Mouse (Mus musculus) ovary, adult 2 months (tissue): ENCODE results near the gene Gm3435. TPM values are rescaled to one million over a fixed set of nuclear protein-coding genes. Genes with fewer than 3 reads are reported as not detected.

ENCODE experiments used
- polyA plus RNA-seq: library from polyadenylated mRNA; depleted of rRNA; stranded (reverse); fragments of >200 nt; gene quantifications from 2 replicates; pipeline ENCODE4 v1.2.3, GENCODE M21; 2012; rRNA removed

Gm3435 gene
- polyA plus RNA-seq = 0.50 and 0.59 TPM in 2 replicates

DNA sequence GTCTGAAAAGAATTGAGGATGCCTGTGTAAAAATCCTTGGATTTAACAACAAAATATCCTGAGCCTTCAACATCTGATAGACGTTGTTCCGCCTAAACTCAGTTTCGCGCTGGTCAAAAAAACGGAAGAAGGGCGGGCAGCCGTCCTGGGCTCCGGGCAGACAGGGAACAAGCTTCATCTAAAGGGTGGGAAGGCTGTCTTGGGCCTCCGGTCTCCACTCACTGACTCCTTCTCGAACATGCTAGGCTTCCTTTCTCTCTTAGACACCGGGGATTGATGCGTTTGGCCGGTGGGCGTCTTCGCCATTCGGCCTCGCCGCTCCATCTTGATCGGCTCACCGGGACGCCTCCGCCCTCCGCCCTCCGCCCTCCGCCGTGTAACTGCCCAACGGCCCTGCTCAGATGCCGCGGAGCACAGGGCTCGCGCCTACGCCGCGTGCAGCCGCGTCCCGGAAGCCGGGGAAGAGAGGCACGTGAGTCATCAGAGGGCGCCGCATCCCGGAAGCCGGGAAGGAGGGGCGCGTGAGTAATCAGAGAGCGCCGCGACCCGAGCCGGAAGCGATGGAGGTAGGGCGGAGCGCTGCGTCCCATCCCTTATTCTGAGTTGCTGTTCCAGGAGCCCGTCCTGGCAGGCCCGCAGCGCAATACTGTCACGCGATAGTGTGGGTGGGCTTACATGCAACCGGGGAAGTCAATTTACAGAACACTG lies at the start of gene Gm3435:
Gm3435 (plus strand) TSS at position 471 of the 708 bp plus-strand sequence.

DNA sequence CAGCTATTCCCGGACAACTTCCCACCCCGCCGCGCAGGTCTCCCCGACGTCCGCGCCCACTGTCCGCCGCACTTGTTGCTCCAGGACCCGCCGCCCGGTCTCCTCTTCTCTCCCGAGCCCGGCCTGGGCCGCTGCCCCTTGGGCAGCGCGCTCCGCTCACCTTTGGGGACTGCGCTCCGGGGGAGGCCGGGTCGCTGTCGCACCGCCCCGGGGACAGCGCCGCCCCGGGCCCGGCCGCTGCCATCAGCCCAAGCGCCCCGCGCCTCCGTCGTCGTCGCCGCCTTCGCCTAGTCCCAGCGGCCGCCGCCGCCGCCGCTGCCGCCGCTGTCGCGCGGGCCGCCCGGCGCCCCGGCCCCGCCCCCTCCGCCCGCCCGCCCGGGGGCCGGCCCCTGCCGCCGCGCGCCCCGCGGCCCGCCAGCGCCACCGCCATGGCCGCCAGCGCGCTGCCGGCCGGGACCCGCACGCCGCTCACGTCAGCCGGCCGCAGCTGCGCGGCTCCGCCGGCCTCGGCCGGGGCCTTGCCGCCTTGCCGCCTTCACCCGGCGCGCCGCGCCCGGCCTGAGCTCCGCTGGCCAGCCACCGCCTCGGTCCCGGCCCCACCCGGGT lies 48.9 kb upstream of the Gm3435 start, which contains the start of gene Phf10:
Phf10 (minus strand) TSS at position 323 of the 606 bp plus-strand sequence.

DNA sequence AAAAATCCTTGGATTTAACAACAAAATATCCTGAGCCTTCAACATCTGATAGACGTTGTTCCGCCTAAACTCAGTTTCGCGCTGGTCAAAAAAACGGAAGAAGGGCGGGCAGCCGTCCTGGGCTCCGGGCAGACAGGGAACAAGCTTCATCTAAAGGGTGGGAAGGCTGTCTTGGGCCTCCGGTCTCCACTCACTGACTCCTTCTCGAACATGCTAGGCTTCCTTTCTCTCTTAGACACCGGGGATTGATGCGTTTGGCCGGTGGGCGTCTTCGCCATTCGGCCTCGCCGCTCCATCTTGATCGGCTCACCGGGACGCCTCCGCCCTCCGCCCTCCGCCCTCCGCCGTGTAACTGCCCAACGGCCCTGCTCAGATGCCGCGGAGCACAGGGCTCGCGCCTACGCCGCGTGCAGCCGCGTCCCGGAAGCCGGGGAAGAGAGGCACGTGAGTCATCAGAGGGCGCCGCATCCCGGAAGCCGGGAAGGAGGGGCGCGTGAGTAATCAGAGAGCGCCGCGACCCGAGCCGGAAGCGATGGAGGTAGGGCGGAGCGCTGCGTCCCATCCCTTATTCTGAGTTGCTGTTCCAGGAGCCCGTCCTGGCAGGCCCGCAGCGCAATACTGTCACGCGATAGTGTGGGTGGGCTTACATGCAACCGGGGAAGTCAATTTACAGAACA lies 31.5 kb upstream of the Gm3435 start, which contains the start of the genes 9030025P20Rik and Gm3417:
9030025P20Rik (plus strand) TSS at position 107 of the 677 bp plus-strand sequence.
Gm3417 (minus strand) TSS at position 429 of the 677 bp plus-strand sequence.

DNA sequence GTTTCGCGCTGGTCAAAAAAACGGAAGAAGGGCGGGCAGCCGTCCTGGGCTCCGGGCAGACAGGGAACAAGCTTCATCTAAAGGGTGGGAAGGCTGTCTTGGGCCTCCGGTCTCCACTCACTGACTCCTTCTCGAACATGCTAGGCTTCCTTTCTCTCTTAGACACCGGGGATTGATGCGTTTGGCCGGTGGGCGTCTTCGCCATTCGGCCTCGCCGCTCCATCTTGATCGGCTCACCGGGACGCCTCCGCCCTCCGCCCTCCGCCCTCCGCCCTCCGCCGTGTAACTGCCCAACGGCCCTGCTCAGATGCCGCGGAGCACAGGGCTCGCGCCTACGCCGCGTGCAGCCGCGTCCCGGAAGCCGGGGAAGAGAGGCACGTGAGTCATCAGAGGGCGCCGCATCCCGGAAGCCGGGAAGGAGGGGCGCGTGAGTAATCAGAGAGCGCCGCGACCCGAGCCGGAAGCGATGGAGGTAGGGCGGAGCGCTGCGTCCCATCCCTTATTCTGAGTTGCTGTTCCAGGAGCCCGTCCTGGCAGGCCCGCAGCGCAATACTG lies 31.3 kb downstream of the Gm3435 start, which contains the start of the genes Ermard, Tcte3 and Gm3448:
Ermard (plus strand) TSS at position 34 of the 555 bp plus-strand sequence.
Tcte3 (minus strand) TSS at position 314 of the 555 bp plus-strand sequence.
Gm3448 (minus strand) TSS at position 363 of the 555 bp plus-strand sequence.

Other genes starting within 250 kb of the Gm3435 start
- gene Wdr27, start 67.0 kb upstream of the Gm3435 start, polyA plus RNA-seq = 8.5 and 12.5 TPM in 2 replicates
- 21.0 and 23.2 TPM in 2 replicates for gene 1600012H06Rik, start 67.0 kb upstream of the Gm3435 start, polyA plus RNA-seq
- 14.6 and 17.4 TPM in 2 replicates for gene Phf10, start 48.9 kb upstream of the Gm3435 start, polyA plus RNA-seq
- 7.6 and 9.0 TPM in 2 replicates for gene 9030025P20Rik, start 31.7 kb upstream of the Gm3435 start, polyA plus RNA-seq
- gene Gm3417, start 31.4 kb upstream of the Gm3435 start, polyA plus RNA-seq = 0.61 and 1.3 TPM in 2 replicates
- gene Ermard, start 31.0 kb downstream of the Gm3435 start, polyA plus RNA-seq = 28.6 and 31.6 TPM in 2 replicates
- not detected in 2 replicates for gene Tcte3, start 31.3 kb downstream of the Gm3435 start, polyA plus RNA-seq
- 0.84 and 0.88 TPM in 2 replicates for gene Gm3448, start 31.4 kb downstream of the Gm3435 start, polyA plus RNA-seq